Mouse (Mus musculus) G1E (cell line): ENCODE data around the gene Tcp10c.
"Not testable (repeated sequence)": the region's sequence is repeated elsewhere in the genome, so short reads cannot be mapped to it uniquely, and the experiment has no call there.

Source experiments
- CTCF ChIP-seq: IDR thresholded peaks from 2 replicates; pipeline ENCODE4 v1.5.1; 2012; ENCODE audit warnings: low read depth, low read length, inconsistent platforms, mixed read lengths
- GATA1 ChIP-seq: IDR thresholded peaks from 2 replicates; pipeline ENCODE4 v1.6.1; 2012; ENCODE audit warnings: borderline replicate concordance, low read length, inconsistent platforms, mixed read lengths
- GATA2 ChIP-seq: IDR thresholded peaks from 2 replicates; pipeline ENCODE4 v1.6.1; 2012; ENCODE audit warnings: low read depth, low read length, inconsistent platforms, borderline replicate concordance
- POLR2AphosphoS5 ChIP-seq: IDR thresholded peaks from 2 replicates; pipeline ENCODE4 v1.6.1; 2012; ENCODE audit warnings: low read depth, low read length, inconsistent platforms; ENCODE audit not compliant: insufficient replicate concordance

- TF ChIP-seq GATA2, CTCF, GATA1, POLR2AphosphoS5: not testable (repeated sequence)
These were observed 14.3 kb downstream of the Tcp10c start for GRCm38 (mm10) chr17:13368658-13369057.
